Mouse (Mus musculus): ENCODE data around the gene Ndst4.

DNA sequence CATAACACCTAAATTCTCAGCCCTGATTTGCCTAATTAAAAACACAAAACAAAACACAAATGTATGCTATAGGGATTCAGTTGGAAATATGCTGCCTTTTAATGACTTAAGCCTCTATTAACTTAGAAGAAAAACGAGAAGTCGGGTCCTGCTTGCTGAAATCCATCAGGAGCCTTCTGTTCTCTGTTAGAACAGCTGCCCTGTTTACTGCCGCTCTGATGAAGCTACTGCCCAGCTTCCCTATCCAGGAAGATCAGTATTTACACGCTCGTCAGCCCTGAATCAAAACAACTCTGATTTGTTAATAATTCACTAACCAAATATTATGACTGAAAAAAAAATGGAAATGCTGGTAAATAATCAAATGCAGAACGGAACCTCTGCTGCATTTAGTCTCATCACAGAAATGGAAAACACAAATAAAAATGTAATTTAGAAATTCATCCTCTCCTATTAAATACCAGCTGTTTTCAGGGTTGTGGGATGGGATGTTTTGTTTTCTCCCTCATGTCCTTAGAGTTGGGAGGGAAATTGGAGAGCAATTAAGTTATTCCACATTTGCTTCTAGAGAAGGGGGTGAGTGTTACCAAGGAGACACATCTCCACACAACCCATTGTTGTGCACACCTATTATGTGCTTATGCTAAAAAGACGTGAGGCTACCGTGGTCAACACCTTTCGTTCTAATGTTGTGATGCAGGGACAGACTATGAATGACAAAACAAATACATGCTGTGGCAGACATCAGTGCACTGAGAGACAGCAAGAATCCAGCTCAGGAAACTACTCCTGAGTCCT, 270.3 kb downstream of the Ndst4 start:
- no peak for TF ChIP-seq POLR2A (IDR thresholded peaks at IDR 0.05; ENCODE audit: borderline replicate concordance, insufficient read depth, low read length)
- no peak for TF ChIP-seq CTCF (IDR thresholded peaks at IDR 0.05; ENCODE audit: borderline replicate concordance, insufficient read depth, low read depth, low read length)
